Mouse (Mus musculus) left cerebral cortex, adult 11 months (tissue): ENCODE results near the gene AC140267.1.

Source experiments
- DNase-seq: peaks from one replicate; pipeline ENCODE4 v3.0.0; 2022; ENCODE audit warnings: low spot score

Gene AC140267.1

DNA sequence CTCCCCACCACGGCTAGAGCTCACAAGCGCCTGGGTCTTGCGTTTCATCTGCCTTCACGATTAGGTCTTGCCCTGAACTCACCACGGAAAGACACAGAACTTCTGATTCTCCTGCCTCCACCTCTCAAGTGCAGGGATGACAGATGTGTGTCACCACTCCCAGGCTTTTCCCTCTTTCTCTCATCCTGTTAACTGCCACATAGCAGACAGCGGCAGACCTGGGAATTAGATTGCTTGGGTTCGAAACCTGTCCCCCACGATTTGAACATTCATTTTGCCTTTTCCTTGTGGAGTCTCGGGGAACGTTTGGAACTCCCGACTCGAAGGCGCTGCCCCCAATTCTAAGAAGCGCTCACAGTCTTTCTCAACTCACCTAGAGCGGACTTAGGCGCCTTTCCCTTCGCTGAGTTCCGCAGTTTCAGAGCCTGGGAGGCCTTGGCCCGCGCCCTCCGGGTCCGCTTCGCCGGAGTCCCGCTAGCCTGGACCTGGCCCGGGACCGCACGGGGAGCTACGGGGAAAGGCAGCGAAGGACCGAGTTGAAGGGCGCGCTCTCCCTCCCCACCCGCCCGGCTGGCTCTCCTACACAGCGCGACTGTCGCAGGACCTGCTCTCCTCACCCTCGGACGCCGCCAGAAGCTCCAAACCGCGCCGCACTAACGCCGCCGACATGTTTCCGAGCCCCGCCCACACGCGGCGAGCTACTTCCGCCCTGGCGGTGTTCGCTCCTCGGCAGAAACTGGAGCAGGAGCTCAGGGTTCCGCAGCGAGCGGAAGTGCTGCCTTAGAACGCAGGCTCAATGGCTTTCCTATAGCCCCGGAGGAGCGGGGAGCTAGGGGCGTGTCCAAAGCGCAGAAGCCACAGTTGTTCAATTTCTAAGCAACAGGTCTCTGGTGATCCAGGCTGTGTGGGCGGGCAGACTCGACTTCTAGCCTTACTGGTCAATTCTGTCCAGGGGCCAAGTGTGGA lies 28.3 kb downstream of the AC140267.1 start, which contains the start of gene Rps19bp1:
Gene Rps19bp1, minus strand, starts transcription at position 706 of the 966 bp plus-strand sequence.
- peak; percentile 81 for DNase-seq

DNA sequence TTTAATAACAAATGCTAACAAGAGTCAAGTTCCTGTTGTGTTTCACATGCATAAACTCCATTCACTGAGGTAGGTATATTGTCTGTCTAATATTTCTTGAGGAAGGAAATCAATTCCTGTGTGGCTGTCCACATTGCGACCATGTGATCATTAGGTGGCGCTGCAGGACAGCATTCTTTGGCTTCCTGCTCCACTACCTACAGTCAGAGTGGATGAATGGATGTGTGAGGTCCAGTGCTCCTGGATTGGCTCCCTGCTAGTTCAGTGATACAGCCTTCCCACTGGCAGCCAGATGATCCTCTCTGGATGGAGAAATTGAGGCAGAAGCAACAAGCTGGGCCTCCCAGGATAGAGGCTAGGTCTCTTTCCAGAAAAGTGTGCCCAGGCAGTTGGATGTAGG lies 30.6 kb downstream of the AC140267.1 start:
- peak; percentile 71 for DNase-seq

DNA sequence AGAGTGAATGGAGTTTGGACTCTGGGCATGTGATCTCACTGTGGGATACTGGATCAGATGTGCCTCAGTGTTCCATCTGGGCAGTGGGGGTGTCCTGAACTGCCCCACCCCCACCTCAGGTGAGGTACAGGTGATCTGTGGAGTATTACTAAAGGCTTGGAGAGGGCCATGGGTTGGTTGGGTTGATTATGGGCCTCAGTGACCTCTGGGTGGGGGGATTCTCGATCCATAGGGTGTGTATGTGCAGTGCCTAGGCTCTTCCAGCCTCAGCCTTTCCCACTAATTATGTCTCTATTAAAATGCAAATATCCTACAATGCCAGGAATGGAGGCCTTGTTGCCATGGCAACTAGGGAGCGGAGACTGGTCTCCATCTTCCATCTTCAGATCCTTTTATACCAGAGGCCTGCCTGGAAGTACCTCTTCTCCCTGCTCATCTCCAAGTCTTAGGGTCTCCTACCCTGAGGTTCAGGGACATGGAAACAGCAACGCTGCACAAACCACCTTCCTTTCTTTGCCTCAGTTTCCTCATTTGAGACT lies 36.3 kb downstream of the AC140267.1 start:
- no peak for DNase-seq

DNA sequence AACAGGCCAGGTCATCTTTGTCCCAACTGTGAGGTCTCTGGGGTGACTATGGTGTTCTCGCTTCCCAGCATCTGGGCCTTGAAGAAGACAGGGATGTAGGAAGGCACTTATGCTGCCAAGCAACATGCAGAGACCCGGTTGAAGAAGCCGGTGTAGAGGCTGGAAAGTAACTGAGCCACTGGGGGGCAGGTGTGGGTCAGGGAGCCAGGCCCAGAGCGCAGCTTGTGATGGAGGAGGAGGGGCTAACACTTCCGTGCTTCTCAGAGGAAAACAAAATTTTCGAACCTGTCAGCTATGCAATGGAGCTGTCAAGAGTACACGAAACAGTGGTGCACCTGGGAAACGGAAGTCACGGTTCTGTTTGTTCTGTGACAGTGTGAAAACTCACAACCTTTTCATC lies 41.5 kb downstream of the AC140267.1 start:
- DNase-seq, result no peak

DNA sequence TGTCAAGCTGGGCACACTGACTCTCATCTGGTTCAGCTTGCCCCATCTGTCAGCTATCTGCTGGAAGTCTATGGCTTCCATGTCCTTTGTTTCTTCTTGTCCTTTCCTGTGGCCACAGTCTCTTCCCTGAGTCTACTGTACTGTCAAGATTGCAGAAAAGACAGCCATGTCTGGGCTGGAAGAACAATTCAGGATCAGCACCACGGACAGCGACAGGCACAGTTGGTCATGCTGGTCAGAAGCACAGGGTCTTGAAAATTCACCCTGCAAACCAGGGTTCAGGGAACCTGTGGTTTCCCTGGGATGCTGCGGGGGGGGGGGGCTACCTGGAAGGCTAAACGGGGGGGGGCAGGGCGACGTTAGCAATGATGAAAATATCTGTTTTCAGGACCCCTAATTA lies 42.0 kb downstream of the AC140267.1 start:
- DNase-seq, result no peak

DNA sequence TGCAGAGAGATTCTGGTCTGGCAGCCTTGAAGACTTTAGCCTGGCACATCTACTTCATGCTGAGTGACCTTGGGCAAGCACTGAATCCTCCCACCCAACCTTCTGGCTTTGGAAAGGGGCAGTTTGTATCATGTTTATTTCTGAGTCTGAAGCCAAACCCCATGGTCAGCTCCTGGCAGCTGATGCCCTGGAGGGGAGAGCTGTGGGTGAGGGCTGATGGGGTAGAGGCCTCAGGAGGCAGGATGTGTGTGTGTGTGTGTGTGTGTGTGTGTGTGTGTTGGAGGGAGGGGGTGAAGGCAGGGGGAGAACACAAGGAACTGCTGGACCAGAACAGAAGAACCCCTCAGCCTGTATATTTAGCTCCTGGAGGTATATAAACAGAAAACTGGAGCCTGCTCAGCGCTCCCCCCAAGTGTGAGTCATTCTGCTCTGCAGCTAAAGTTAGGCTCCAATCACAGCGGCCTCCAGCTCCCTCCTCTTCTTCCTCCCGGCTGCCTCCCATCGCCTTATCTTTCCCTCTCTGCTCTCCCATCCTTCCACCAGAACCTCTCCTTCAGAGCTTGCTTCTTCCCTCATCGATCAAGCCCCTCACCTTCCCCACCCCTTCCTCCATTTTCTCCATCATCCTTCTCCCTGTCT lies 42.6 kb downstream of the AC140267.1 start:
- DNase-seq, result peak; percentile 67

DNA sequence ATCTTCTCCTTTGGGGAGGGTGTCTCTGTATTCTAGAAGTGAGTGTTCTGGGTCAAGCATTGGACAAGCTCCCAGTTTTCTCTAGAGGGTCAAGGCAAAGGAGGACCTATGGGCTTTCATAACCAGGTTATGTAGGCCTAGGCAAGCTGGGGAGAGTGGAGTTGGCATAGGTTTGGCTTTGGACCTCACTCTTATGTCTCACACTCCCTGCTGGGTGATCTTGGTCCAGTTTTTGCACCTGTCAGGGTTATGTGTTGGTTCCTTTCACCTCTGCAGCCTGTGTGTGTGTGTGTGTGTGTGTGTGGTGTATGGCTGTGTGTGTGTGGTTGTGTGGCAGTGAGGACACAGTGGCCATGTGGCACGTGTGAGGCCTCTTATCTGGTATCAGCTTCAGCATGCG lies 43.4 kb downstream of the AC140267.1 start:
- DNase-seq, result no peak

DNA sequence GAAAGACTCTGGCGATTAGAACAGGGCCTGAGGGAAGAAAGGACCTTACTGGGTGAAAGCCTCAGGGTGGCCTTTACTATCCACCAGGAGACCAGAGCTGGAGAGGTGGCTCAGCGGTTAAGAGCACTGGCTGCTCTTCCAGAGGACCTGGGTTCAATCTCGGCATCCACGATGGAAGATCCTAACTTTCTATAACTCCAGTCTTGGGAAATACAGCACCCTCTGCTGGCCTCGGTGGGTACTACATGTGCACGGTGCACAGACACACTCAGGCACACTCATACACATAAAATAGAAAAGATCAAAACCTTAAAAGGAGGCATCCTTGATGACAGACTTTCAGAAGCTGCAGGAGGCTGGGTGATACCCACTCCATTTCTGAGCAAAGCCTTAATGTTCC lies 45.0 kb downstream of the AC140267.1 start:
- no peak for DNase-seq
